Mouse (Mus musculus) bone marrow macrophage, adult 2 months (primary cell): ENCODE measurements around the gene Qser1.

Source experiments
- CTCF ChIP-seq: IDR thresholded peaks from 2 replicates; pipeline ENCODE4 v1.5.1; 2012; ENCODE audit warnings: low read depth, mild to moderate bottlenecking, low read length, moderate library complexity
- POLR2A ChIP-seq: IDR thresholded peaks from 2 replicates; pipeline ENCODE4 v1.6.1; 2012; ENCODE audit warnings: mild to moderate bottlenecking, low read depth, low read length, borderline replicate concordance

DNA sequence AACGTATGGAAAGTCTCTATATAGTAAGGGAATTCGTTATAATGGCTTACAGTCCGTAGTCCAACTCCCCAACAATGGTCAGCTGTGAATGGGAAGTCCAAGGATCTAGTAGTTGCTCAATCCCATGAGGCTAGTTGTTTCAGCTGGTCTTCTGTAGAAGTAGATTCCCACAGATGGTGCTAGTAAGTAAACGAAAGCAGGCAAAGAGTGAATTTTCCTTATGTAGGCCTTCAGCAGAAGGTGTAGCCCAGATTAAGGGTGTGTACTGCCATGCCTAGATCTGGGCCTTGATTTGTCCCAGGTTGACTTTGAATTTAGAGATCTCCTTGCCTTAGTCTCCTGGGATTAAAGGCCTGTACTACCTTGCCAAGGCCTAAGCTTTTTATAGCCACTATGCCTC, 100.3 kb downstream of the Qser1 start, which contains the start of gene Pin1rt1:
- no peak for TF ChIP-seq POLR2A
- no peak for TF ChIP-seq CTCF
